Mouse (Mus musculus) brain, embryonic 18.5 days (tissue): ENCODE results near the gene Muc3.

Source experiments
- DNase-seq: peaks from one replicate; pipeline ENCODE4 v3.0.0-alpha.2; 2012; ENCODE audit warnings: low read depth, low spot score

Muc3 gene

GRCm38 (mm10) chr5:137095135-137095534, 54.0 kb downstream of the Muc3 start:
- no peak for DNase-seq

GRCm38 (mm10) chr5:137093720-137094119, 55.4 kb downstream of the Muc3 start:
- no peak for DNase-seq

- DNase-seq = no peak
Measured at GRCm38 (mm10) chr5:137091560-137091959, 57.6 kb downstream of the Muc3 start.

GRCm38 (mm10) chr5:137090870-137091269, 58.3 kb downstream of the Muc3 start:
- no peak for DNase-seq

GRCm38 (mm10) chr5:137087410-137087809, 61.7 kb downstream of the Muc3 start:
- DNase-seq = no peak

GRCm38 (mm10) chr5:137085731-137086130, 63.4 kb downstream of the Muc3 start:
- no peak for DNase-seq

GRCm38 (mm10) chr5:137085021-137085420, 64.1 kb downstream of the Muc3 start:
- no peak for DNase-seq
